17 mouse cellular contexts compared by ENCODE assay signal in the genomic region with DNA sequence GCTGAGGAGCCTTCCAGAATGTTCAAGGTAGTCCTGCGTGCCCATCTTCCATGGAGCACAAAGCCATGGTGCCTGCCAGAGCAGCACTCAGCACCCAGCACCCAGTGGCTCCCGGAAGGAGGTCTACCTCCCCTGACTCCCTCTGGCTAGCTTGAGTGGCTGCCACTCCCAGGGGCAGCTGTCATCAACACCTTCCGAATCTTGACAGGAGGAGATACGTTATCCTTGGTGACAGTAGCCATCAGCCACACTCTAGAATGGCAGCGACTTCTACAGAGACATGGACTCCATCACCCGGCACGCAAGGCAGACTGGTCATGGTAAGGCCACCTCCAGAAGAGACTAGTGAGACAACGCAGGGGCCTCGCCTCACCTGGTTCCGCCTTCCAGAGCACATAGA. TPM values are rescaled to one million over a fixed set of nuclear protein-coding genes. Genes with fewer than 3 reads are reported as not detected.
"Had no signal": no experiment of that assay in that cellular context is flagged by ENCODE, and none has a peak within 500 bp of the region (broad histone marks: within the 10 kb centered on the region; RNA-seq: fewer than 3 reads in every experiment).

No protein-coding gene starts in this region.

- H3K9me3 ChIP-seq: liver, embryonic 13.5 days; midbrain, embryonic 12.5 days; neural tube, embryonic 13.5 days had no signal

- H3K27ac ChIP-seq: limb, embryonic 12.5 days; liver, embryonic 13.5 days; midbrain, embryonic 12.5 days; neural tube, embryonic 13.5 days had no signal

- H3K4me2 ChIP-seq: limb, embryonic 12.5 days; liver, embryonic 13.5 days; midbrain, embryonic 12.5 days; neural tube, embryonic 13.5 days had no signal

- H3K27me3 ChIP-seq: limb, embryonic 12.5 days; liver, embryonic 13.5 days; midbrain, embryonic 12.5 days; neural tube, embryonic 13.5 days had no signal

- H3K36me3 ChIP-seq: limb, embryonic 12.5 days; liver, embryonic 13.5 days; midbrain, embryonic 12.5 days; neural tube, embryonic 13.5 days had no signal

- H3K4me3 ChIP-seq: limb, embryonic 12.5 days; liver, embryonic 13.5 days; midbrain, embryonic 12.5 days; neural tube, embryonic 13.5 days had no signal

- DNase-seq: kidney, postnatal 14 days; layer of hippocampus, postnatal 36 days; liver; liver, embryonic 13.5 days; lung, adult 18-20 months; retina, postnatal 1 day; right cerebral cortex, postnatal 4 days; spleen, adult 18-20 months; thymus, adult 18-20 months; thymus, postnatal 25 days had no signal

- H3K4me1 ChIP-seq: limb, embryonic 12.5 days; liver, embryonic 13.5 days; midbrain, embryonic 12.5 days; neural tube, embryonic 13.5 days had no signal

- H3K9ac ChIP-seq: limb, embryonic 12.5 days; liver, embryonic 13.5 days; midbrain, embryonic 12.5 days; neural tube, embryonic 13.5 days had no signal

- ATAC-seq: midbrain, embryonic 16.5 days had no signal

RNA-seq across cellular contexts. Expression of a gene that starts 6.3 kb away (rescaled TPM):
- total RNA-seq: megakaryocyte-erythroid progenitor cell, adult 5-6 weeks had no signal

RNA-seq across cellular contexts. Expression of a gene that starts 44.5 kb away (rescaled TPM):
- total RNA-seq: megakaryocyte-erythroid progenitor cell, adult 5-6 weeks had no signal

RNA-seq across cellular contexts. Expression of a gene that starts 46.2 kb away (rescaled TPM):
- polyA plus RNA-seq: large intestine, adult 2 months; limb, embryonic 12.5 days; midbrain, embryonic 12.5 days; stomach, embryonic 14.5 days had no signal
